8 mouse cellular contexts compared by ENCODE assay signal in the genomic region with DNA sequence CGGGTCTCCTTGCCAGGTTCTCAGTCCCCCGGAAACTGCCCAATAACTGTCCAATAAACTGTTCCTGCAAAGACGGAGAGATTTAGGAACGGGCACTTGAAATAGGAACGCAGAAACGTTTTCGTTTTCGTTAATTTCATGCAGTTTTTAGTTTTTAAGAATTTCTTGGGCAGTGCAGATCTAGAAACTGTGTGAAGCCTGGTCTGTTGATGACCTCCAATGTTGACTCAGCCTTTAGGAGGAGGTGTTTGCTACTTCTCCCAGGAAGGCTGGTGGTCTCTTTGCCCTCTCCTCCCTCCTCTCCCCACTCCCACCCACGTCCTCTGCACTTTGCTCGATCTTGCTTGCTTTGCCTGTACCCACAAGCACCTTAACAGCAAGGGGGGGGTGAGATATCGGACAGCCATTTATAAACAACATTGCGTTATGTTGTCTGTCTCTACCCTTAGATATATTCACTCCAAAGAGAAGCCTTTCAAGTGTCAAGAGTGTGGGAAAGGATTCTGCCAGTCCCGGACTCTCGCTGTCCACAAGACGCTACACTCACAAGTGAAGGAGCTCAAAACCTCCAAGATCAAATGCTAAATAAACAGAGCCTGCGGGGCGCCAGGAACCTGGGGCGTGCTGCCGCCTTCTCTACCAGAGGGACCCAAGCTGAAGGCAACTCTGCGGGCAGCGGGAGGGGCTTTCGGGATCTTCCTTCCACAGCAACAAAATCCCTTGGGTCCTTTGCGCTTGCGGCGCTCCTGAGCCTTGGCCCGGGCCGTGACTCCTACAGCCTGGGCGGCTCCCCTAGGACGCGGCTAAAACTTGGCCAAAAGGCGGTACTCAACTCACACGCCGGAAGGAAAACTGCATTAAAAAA. TPM values are rescaled to one million over a fixed set of nuclear protein-coding genes. Genes with fewer than 3 reads are reported as not detected.
DNase-seq lines count a peak whose midpoint lies in the region; ATAC-seq lines count a peak whose summit lies in the region.

No protein-coding gene starts in this region.

- H3K27me3 ChIP-seq in embryonic facial prominence, embryonic 12.5 days: peaks cover 57% of the 10 kb centered on the region
- peaks cover 78% of the 10 kb centered on the region for H3K27me3 ChIP-seq in hindbrain, embryonic 11.5 days (ENCODE audit: control insufficient read depth, insufficient read depth, low read length)

- ATAC-seq in embryonic facial prominence, embryonic 12.5 days (ENCODE audit: insufficient number of reproducible peaks, insufficient read depth, low FRiP score, low TSS enrichment): no peak
- no peak for ATAC-seq in hindbrain, embryonic 11.5 days (ENCODE audit: low FRiP score)

- H3K27ac ChIP-seq in embryonic facial prominence, embryonic 12.5 days: no peak overlapping the region
- H3K27ac ChIP-seq in hindbrain, embryonic 11.5 days (ENCODE audit: low read depth, low read length): no peak overlapping the region

- peak; percentile 33 for DNase-seq in kidney, postnatal 10 days
- DNase-seq in kidney, adult 9 months: no peak
- peak; percentile 59 for DNase-seq in hindbrain, embryonic 11.5 days (ENCODE audit: low spot score)
- DNase-seq in neural tube, embryonic 10.5 days (ENCODE audit: extremely low spot score, low spot score): peak; percentile 72
- no peak for DNase-seq in thymus, adult 18-20 months
- DNase-seq in natural killer cell, adult 2 months (ENCODE audit: low spot score in 2 of 2): no peak
- no peak for DNase-seq in right cerebral cortex, postnatal 25 days

- no peaks in the 10 kb centered on the region for H3K9me3 ChIP-seq in embryonic facial prominence, embryonic 12.5 days
- H3K9me3 ChIP-seq in hindbrain, embryonic 11.5 days (ENCODE audit: control insufficient read depth, low read length): no peaks in the 10 kb centered on the region

- peak overlapping the region; percentile 67 for H3K4me2 ChIP-seq in embryonic facial prominence, embryonic 12.5 days (replicated peaks)
- peak overlapping the region; percentile 15; the same call in 1 of the 2 replicates for H3K4me2 ChIP-seq in hindbrain, embryonic 11.5 days (replicated peaks; ENCODE audit: low read depth, low read length)

- peak overlapping the region; percentile 58 for H3K4me3 ChIP-seq in embryonic facial prominence, embryonic 12.5 days
- H3K4me3 ChIP-seq in hindbrain, embryonic 11.5 days (ENCODE audit: low read depth, low read length): no peak overlapping the region

- WGBS in embryonic facial prominence, embryonic 12.5 days: 2% methylated on average over 33 of the region's 33 CpGs
- WGBS in hindbrain, embryonic 11.5 days: under 1% methylated on average over 33 of the region's 33 CpGs

- peaks cover 30% of the 10 kb centered on the region for H3K4me1 ChIP-seq in embryonic facial prominence, embryonic 12.5 days
- H3K4me1 ChIP-seq in hindbrain, embryonic 11.5 days (replicated peaks; ENCODE audit: control insufficient read depth, insufficient read depth, low read length): no peaks in the 10 kb centered on the region

- peak overlapping the region; percentile 52 for H3K9ac ChIP-seq in embryonic facial prominence, embryonic 12.5 days
- H3K9ac ChIP-seq in hindbrain, embryonic 11.5 days (ENCODE audit: low read depth, low read length): no peak overlapping the region

- no peaks in the 10 kb centered on the region for H3K36me3 ChIP-seq in embryonic facial prominence, embryonic 12.5 days
- no peaks in the 10 kb centered on the region for H3K36me3 ChIP-seq in hindbrain, embryonic 11.5 days (ENCODE audit: control insufficient read depth, insufficient read depth, low read length)

RNA-seq across cellular contexts. Expression of a gene that starts 10.4 kb away (rescaled TPM):
- polyA plus RNA-seq in embryonic facial prominence, embryonic 12.5 days (2016; fragmentation: Nextera tagmentation; extraction: Ambion mirVana): 87.4 and 88.0 TPM in 2 replicates
- 9.9 and 13.6 TPM in 2 replicates for polyA plus RNA-seq in hindbrain, embryonic 11.5 days (2014; fragmentation: Nextera tagmentation; extraction: Ambion mirVana)

Comparison
In these comparisons a context has a peak if more than half of its experiments do, and no peak if none do; other contexts are left out.
1. DNase-seq: peak in kidney, postnatal 10 days (single experiment), hindbrain, embryonic 11.5 days (single experiment) and neural tube, embryonic 10.5 days (single experiment); none in kidney, adult 9 months (single experiment), thymus, adult 18-20 months (0 of 2), natural killer cell, adult 2 months (0 of 2) and right cerebral cortex, postnatal 25 days (single experiment).